ENCODE assay signal across 1 mouse cellular context in genomic region chr6:24822070-24822469, GRCm38 (mm10).
TF ChIP-seq lines count a peak whose summit lies in the region.

No protein-coding gene starts in this region.

TF ChIP-seq in MEL, 35 proteins besides CTCF, POLR2A, EP300 and RAD21:
- no peak for TF ChIP-seq NELFE (IDR thresholded peaks at IDR 0.05; ENCODE audit: low read depth, low read length)
- no peak for TF ChIP-seq ZC3H11A (IDR thresholded peaks at IDR 0.05; ENCODE audit: low read depth, low read length)
- no peak for TF ChIP-seq ZNF384 (IDR thresholded peaks at IDR 0.05; ENCODE audit: low read depth, low read length)
- TF ChIP-seq ETS1 (IDR thresholded peaks at IDR 0.05; ENCODE audit: low read depth, low read length): no peak
- no peak for TF ChIP-seq ZMIZ1 (IDR thresholded peaks at IDR 0.05; ENCODE audit: low read depth, low read length)
- no peak for TF ChIP-seq MEF2A (IDR thresholded peaks at IDR 0.05; ENCODE audit: extremely low read depth, insufficient replicate concordance, low read depth, low read length, poor library complexity, severe bottlenecking)
- TF ChIP-seq MYB (IDR thresholded peaks at IDR 0.05; ENCODE audit: low read depth, low read length): no peak
- no peak for TF ChIP-seq GATA1 (IDR thresholded peaks at IDR 0.05; ENCODE audit: low read depth, low read length)
